Mouse (Mus musculus) adrenal gland, postnatal 4 days (tissue): ENCODE measurements around the gene Wdr24. TPM values are rescaled to one million over a fixed set of nuclear protein-coding genes. Genes with fewer than 3 reads are reported as not detected.
A peak's percentile ranks its signal among the peaks of the same experiment; 100 is the strongest.
"Not testable (repeated sequence)": the region's sequence is repeated elsewhere in the genome, so short reads cannot be mapped to it uniquely, and the experiment has no call there.

Experiments
- DNase-seq, 2 experiments: peaks; one replicate each; pipeline ENCODE4 v3.0.0; 2021 to 2022; ENCODE audit warnings: low spot score in 2 of 2, mixed read lengths in 2 of 2
- total RNA-seq, 2 experiments: library from RNA; stranded (reverse); gene quantifications; 2 replicates each; pipeline ENCODE4 v1.2.3; 2021

The Wdr24 gene
- total RNA-seq, 2 experiments from 2014 or later = 27.8 to 31.0 TPM

GRCm38 (mm10) chr17:25806507-25806906, 16.9 kb upstream of the Wdr24 start:
- no peak for DNase-seq

GRCm38 (mm10) chr17:25807452-25807851, 16.0 kb upstream of the Wdr24 start:
- DNase-seq = not testable (repeated sequence)

GRCm38 (mm10) chr17:25808028-25808427, 15.4 kb upstream of the Wdr24 start:
- no peak for DNase-seq

- DNase-seq = peak in 1 of 2 experiments; percentile 55
Measured at GRCm38 (mm10) chr17:25808789-25809605, 14.4 kb upstream of the Wdr24 start, which contains the start of gene Fbxl16. Fbxl16 (plus strand) TSS chr17:25809085.

GRCm38 (mm10) chr17:25809606-25810340, 13.7 kb upstream of the Wdr24 start:
- DNase-seq = no peak

- DNase-seq = no peak
Measured at GRCm38 (mm10) chr17:25810890-25811289, 12.5 kb upstream of the Wdr24 start.

GRCm38 (mm10) chr17:25813471-25813870, 10.0 kb upstream of the Wdr24 start:
- DNase-seq = peak; percentile 78 to 84

GRCm38 (mm10) chr17:25817662-25818061, 5.8 kb upstream of the Wdr24 start:
- DNase-seq = no peak

- no peak for DNase-seq
Measured at GRCm38 (mm10) chr17:25818851-25819780, 4.3 kb upstream of the Wdr24 start.

GRCm38 (mm10) chr17:25824362-25825142, 1.1 kb downstream of the Wdr24 start:
- DNase-seq = no peak

GRCm38 (mm10) chr17:25825311-25825710, 1.9 kb downstream of the Wdr24 start:
- DNase-seq = no peak

- no peak for DNase-seq
Measured at GRCm38 (mm10) chr17:25825984-25826570, 2.6 kb downstream of the Wdr24 start.

GRCm38 (mm10) chr17:25827011-25827410, 3.6 kb downstream of the Wdr24 start:
- no peak for DNase-seq

GRCm38 (mm10) chr17:25827546-25828222, 4.3 kb downstream of the Wdr24 start:
- DNase-seq = no peak

GRCm38 (mm10) chr17:25828223-25828594, 4.8 kb downstream of the Wdr24 start:
- DNase-seq = no peak

GRCm38 (mm10) chr17:25828712-25829557, 5.5 kb downstream of the Wdr24 start, which contains the start of gene Jmjd8:
Jmjd8 (plus strand) TSS chr17:25828867.
- DNase-seq = peak; percentile 50 to 61

- no peak for DNase-seq
Measured at GRCm38 (mm10) chr17:25829558-25830017, 6.2 kb downstream of the Wdr24 start.

- no peak for DNase-seq
Measured at GRCm38 (mm10) chr17:25830200-25830753, 6.8 kb downstream of the Wdr24 start.
